Mouse (Mus musculus) layer of hippocampus, postnatal 10 days (tissue): Measurements from ENCODE around the gene Fzd4. TPM values are rescaled to one million over a fixed set of nuclear protein-coding genes. Genes with fewer than 3 reads are reported as not detected.

Source experiments
- DNase-seq, 2 experiments: peaks; one replicate each; pipeline ENCODE4 v3.0.0; 2021; ENCODE audit warnings: low spot score in 2 of 2
- total RNA-seq, 2 experiments: library from RNA; stranded (reverse); gene quantifications; 2 replicates each; pipeline ENCODE4 v1.2.3; 2021

The Fzd4 gene
- total RNA-seq, 2 experiments from 2014 or later = 7.9 to 8.2 TPM

GRCm38 (mm10) chr7:89400721-89401120 is 3.4 kb upstream of the Fzd4 start:
- DNase-seq = no peak

- DNase-seq = no peak
Observed at GRCm38 (mm10) chr7:89401136-89401858, 2.9 kb upstream of the Fzd4 start.

GRCm38 (mm10) chr7:89401936-89402335 is 2.2 kb upstream of the Fzd4 start:
- DNase-seq = no peak

- peak; percentile 60 to 65 for DNase-seq
Observed at GRCm38 (mm10) chr7:89403053-89403972, 842 bp upstream of the Fzd4 start.

GRCm38 (mm10) chr7:89404734-89405440 is 732 bp downstream of the Fzd4 start:
- no peak for DNase-seq

GRCm38 (mm10) chr7:89406011-89406410 is 1.9 kb downstream of the Fzd4 start:
- no peak for DNase-seq

- no peak for DNase-seq
Observed at GRCm38 (mm10) chr7:89407006-89407940, 3.1 kb downstream of the Fzd4 start.

- no peak for DNase-seq
Observed at GRCm38 (mm10) chr7:89410294-89410693, 6.1 kb downstream of the Fzd4 start.

GRCm38 (mm10) chr7:89411346-89411745 is 7.2 kb downstream of the Fzd4 start:
- DNase-seq = no peak

GRCm38 (mm10) chr7:89412094-89412493 is 7.9 kb downstream of the Fzd4 start:
- no peak for DNase-seq

GRCm38 (mm10) chr7:89416027-89416426 is 11.9 kb downstream of the Fzd4 start:
- no peak for DNase-seq

GRCm38 (mm10) chr7:89417707-89418106 is 13.6 kb downstream of the Fzd4 start:
- no peak for DNase-seq

GRCm38 (mm10) chr7:89418127-89418653 is 14.0 kb downstream of the Fzd4 start:
- DNase-seq = no peak

GRCm38 (mm10) chr7:89418917-89419679 is 14.9 kb downstream of the Fzd4 start:
- no peak for DNase-seq

GRCm38 (mm10) chr7:89421294-89421693 is 17.1 kb downstream of the Fzd4 start:
- DNase-seq = no peak

- DNase-seq = no peak
Observed at GRCm38 (mm10) chr7:89422650-89423049, 18.5 kb downstream of the Fzd4 start.

GRCm38 (mm10) chr7:89423194-89423593 is 19.0 kb downstream of the Fzd4 start:
- DNase-seq = no peak

GRCm38 (mm10) chr7:89423688-89424255 is 19.6 kb downstream of the Fzd4 start:
- no peak for DNase-seq

- DNase-seq = no peak
Observed at GRCm38 (mm10) chr7:89424659-89425058, 20.5 kb downstream of the Fzd4 start.
